Mouse (Mus musculus) forebrain, embryonic 13.5 days (tissue): ENCODE results near the gene Tlr7. TPM values are rescaled to one million over a fixed set of nuclear protein-coding genes. Genes with fewer than 3 reads are reported as not detected.
"Not testable (repeated sequence)": the region's sequence is repeated elsewhere in the genome, so short reads cannot be mapped to it uniquely, and the experiment has no call there.

Experiments
- ATAC-seq: fragments of 200-750 bp; cut with Nextera tagmentation; 2 replicates; pipeline ENCODE4 v1.8.0; 2017
- H3K27ac ChIP-seq: fragments of 300-500 bp; sonication (generic); 2 replicates; pipeline ENCODE4 v1.5.1; 2015; ENCODE audit warnings: inconsistent platforms, mild to moderate bottlenecking, moderate library complexity
- H3K27me3 ChIP-seq: fragments of 300-500 bp; sonication (generic); 2 replicates; pipeline ENCODE4 v1.6.1; 2015; ENCODE audit warnings: mild to moderate bottlenecking, inconsistent platforms
- H3K36me3 ChIP-seq: fragments of 300-500 bp; sonication (generic); 2 replicates; pipeline ENCODE4 v1.6.1; 2015; ENCODE audit warnings: mild to moderate bottlenecking, inconsistent platforms; ENCODE audit not compliant: poor library complexity, severe bottlenecking
- H3K4me1 ChIP-seq: fragments of 300-500 bp; sonication (generic); 2 replicates; pipeline ENCODE4 v1.6.1; 2015; ENCODE audit warnings: inconsistent platforms
- H3K4me2 ChIP-seq: fragments of 300-500 bp; sonication (generic); 2 replicates; pipeline ENCODE4 v1.6.1; 2015; ENCODE audit warnings: inconsistent platforms, mild to moderate bottlenecking, moderate library complexity
- H3K4me3 ChIP-seq: fragments of 300-500 bp; sonication (generic); 2 replicates; pipeline ENCODE4 v1.5.1; 2015; ENCODE audit warnings: mild to moderate bottlenecking, inconsistent platforms
- H3K9ac ChIP-seq: fragments of 300-500 bp; sonication (generic); 2 replicates; pipeline ENCODE4 v1.6.1; 2015; ENCODE audit warnings: mild to moderate bottlenecking, inconsistent platforms
- H3K9me3 ChIP-seq: fragments of 300-500 bp; sonication (generic); replicated peaks from 2 replicates; pipeline ENCODE4 v1.6.1; 2016; ENCODE audit warnings: inconsistent platforms
- WGBS: fragments of 180-500 bp; shearing (Covaris S2); methylation state at CpG from one replicate; pipeline ENCODE4 v1.1.7; 2015; 5-methylcytosine and 5-hydroxymethylcytosine counted together
- polyA plus RNA-seq: library from polyadenylated mRNA; unstranded; fragments of >200 nt; fragmentation: Nextera tagmentation; extraction: Ambion mirVana; gene quantifications from 2 replicates; pipeline ENCODE4 v1.2.1, GENCODE M21; 2015

The Tlr7 gene
- 0.15 and 0.18 TPM in 2 replicates for polyA plus RNA-seq

DNA sequence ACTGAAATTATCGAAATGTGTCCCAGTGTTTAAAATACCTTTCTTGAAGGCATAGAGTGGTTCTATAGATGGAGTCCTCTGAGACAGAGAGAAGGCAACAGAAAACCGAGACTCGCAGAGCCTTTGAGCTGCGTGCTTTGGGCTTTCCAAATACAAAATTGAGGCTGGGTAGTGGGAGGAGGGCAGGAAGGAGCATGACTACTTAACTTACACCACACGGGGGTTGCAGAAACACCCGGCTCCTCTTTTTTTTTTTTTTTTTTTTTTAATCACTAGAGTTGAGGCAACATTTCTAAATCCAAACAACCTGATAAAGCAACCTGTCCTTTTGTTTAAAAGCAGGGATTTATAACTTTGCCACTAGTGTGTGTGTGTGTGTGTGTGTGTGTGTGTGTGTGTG, at the start of gene Tlr7:
Gene Tlr7 (minus strand): TSS at position 160 of the 400 bp plus-strand sequence.
- no peaks in the 10 kb centered on the region for H3K4me1 ChIP-seq
- H3K36me3 ChIP-seq, result no peaks in the 10 kb centered on the region
- WGBS, result 88% methylated on average over 6 of the region's 6 CpGs
- no peak within 1 kb of the TSS for H3K4me2 ChIP-seq
- H3K4me3 ChIP-seq, result no peak within 1 kb of the TSS
- H3K27me3 ChIP-seq, result 0 out of 2 replicates have a peak, but pooled peaks cover 3% of the 10 kb centered on the region
- no peak within 1 kb of the TSS for H3K27ac ChIP-seq
- H3K9ac ChIP-seq, result no peak within 1 kb of the TSS
- H3K9me3 ChIP-seq, result no peaks in the 10 kb centered on the region
- ATAC-seq, result no peak

- Histone ChIP-seq H3K9me3 (no peaks in the 10 kb centered on the region), H3K4me3 (no peak overlapping the region), H3K27ac (no peak overlapping the region), H3K4me1 (no peaks in the 10 kb centered on the region), H3K36me3 (no peaks in the 10 kb centered on the region), H3K9ac (no peak overlapping the region), H3K27me3 (peaks cover 12% of the 10 kb centered on the region; the same call in 1 of the 2 replicates), H3K4me2 (no peak overlapping the region)
- no peak for ATAC-seq
- 51% methylated on average over 4 of the region's 4 CpGs for WGBS
Measured at GRCm38 (mm10) chrX:167380073-167380472, 49.7 kb upstream of the Tlr7 start.

- H3K4me3 ChIP-seq, H3K36me3 ChIP-seq, ATAC-seq, H3K4me2 ChIP-seq, H3K9me3 ChIP-seq, H3K27me3 ChIP-seq, H3K9ac ChIP-seq, H3K4me1 ChIP-seq, H3K27ac ChIP-seq: not testable (repeated sequence)
- 91% methylated on average over 3 of the region's 3 CpGs for WGBS
Measured at GRCm38 (mm10) chrX:167361231-167361630, 30.9 kb upstream of the Tlr7 start.

- H3K9me3 ChIP-seq, result no peaks in the 10 kb centered on the region
- ATAC-seq, result no peak
- no peak overlapping the region for H3K9ac ChIP-seq
- WGBS, result 98% methylated on average over 7 of the region's 7 CpGs
- H3K4me2 ChIP-seq, result no peak overlapping the region
- no peak overlapping the region for H3K27ac ChIP-seq
- no peaks in the 10 kb centered on the region for H3K36me3 ChIP-seq
- H3K27me3 ChIP-seq, result peaks cover 6% of the 10 kb centered on the region; the same call in 1 of the 2 replicates
- H3K4me3 ChIP-seq, result no peak overlapping the region
- no peaks in the 10 kb centered on the region for H3K4me1 ChIP-seq
Measured at GRCm38 (mm10) chrX:167359704-167360103, 29.3 kb upstream of the Tlr7 start.

DNA sequence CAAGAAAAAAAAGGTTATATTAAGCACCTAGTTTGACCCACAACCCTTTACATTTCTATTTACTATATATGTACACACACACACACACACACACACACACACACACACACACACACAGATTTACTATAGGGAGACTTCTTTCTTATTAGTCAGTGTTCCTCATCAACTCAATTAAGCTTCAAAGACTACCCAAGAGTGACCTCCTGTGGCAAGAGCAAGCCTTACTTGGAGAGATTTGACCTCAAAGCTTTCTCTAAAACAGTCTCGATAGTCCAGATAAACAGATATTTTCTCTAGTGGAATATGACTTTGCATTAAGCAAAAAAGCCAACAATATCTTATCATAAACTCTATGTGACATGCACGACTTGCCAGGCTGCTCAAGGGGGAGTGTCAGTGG, 27.1 kb upstream of the Tlr7 start:
- no peak overlapping the region for H3K9ac ChIP-seq
- no peaks in the 10 kb centered on the region for H3K4me1 ChIP-seq
- H3K4me3 ChIP-seq, result no peak overlapping the region
- H3K4me2 ChIP-seq, result no peak overlapping the region
- H3K27ac ChIP-seq, result no peak overlapping the region
- WGBS, result 74% methylated on average over 2 of the region's 2 CpGs
- no peaks in the 10 kb centered on the region for H3K36me3 ChIP-seq
- ATAC-seq, result no peak
- no peaks in the 10 kb centered on the region for H3K9me3 ChIP-seq
- H3K27me3 ChIP-seq, result peaks cover 6% of the 10 kb centered on the region; the same call in 1 of the 2 replicates

DNA sequence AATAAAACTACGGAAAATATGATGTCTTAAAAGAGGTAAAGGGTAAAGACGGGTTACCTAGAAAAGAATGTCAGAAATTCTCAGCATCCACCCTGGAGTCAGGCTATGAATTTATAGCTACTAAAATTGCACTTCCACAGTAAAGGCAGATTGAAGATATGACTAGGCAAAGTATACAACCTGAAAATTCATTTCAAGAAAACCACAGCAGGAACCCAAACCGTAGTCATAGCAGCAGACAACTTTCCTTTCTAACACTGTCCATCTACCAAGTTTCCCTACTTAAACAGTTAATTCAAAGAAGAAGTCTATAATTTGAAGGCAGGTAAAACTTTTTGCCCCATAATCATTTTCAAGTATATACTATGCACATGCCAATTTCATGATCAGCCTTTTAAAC, 25.6 kb upstream of the Tlr7 start:
- ATAC-seq, result no peak
- Histone ChIP-seq H3K9ac (no peak overlapping the region), H3K4me2 (no peak overlapping the region), H3K27ac (no peak overlapping the region), H3K4me1 (no peaks in the 10 kb centered on the region), H3K27me3 (peaks cover 6% of the 10 kb centered on the region; the same call in 1 of the 2 replicates), H3K36me3 (no peaks in the 10 kb centered on the region), H3K9me3 (no peaks in the 10 kb centered on the region), H3K4me3 (no peak overlapping the region)
- 85% methylated on average over 3 of the region's 3 CpGs for WGBS

GRCm38 (mm10) chrX:167353617-167354016, 23.3 kb upstream of the Tlr7 start:
- 93% methylated on average over 2 of the region's 2 CpGs for WGBS
- Histone ChIP-seq H3K4me1 (no peaks in the 10 kb centered on the region), H3K4me3 (no peak overlapping the region), H3K27me3 (peaks cover 3% of the 10 kb centered on the region; the same call in 1 of the 2 replicates), H3K27ac (no peak overlapping the region), H3K9ac (no peak overlapping the region), H3K4me2 (no peak overlapping the region), H3K9me3 (no peaks in the 10 kb centered on the region), H3K36me3 (no peaks in the 10 kb centered on the region)
- ATAC-seq, result no peak

DNA sequence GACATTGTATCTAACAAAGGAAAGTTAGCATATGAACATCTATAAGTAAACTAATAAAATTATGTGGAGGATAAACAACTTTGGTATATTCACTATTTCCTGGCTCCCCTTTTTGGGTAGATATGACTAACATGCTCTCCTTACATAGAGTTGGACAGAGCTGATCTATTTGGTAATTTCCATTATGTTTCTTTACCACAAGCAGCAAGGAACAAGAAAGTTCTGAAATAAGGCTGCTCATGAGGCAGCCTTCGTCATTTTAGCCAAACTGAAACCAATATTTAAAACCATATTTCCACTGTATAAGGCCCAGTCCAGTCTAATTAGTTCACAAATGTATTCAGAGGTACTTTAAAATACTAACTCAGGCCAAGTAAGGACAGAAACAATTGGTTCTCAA, 16.1 kb upstream of the Tlr7 start:
- Histone ChIP-seq H3K9ac (no peak overlapping the region), H3K4me2 (no peak overlapping the region), H3K4me1 (no peaks in the 10 kb centered on the region), H3K27ac (no peak overlapping the region), H3K27me3 (no peaks in the 10 kb centered on the region), H3K9me3 (no peaks in the 10 kb centered on the region), H3K4me3 (no peak overlapping the region), H3K36me3 (no peaks in the 10 kb centered on the region)
- 69% methylated on average over 1 of the region's 1 CpGs for WGBS
- ATAC-seq, result no peak

DNA sequence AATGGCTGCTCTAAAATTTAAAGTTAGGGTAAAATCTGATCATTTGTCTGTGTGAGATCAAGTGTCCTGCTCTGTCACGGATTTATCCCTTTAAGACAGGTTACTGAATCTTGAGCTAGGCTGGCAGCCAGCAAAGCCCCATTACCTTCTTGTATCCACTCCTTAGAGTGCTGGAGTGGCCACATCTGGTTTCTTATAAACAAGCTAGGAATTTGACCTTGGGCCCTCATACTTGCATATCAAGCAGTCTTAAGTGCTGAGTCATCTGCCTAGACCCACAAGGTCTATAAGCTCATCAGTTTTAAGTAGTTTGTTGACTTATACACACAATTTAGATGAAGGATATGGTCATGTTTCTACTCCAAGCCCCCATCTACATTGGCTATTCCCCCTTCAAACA, 14.0 kb upstream of the Tlr7 start:
- 95% methylated on average over 1 of the region's 1 CpGs for WGBS
- ATAC-seq, result no peak
- H3K9me3 ChIP-seq, result no peaks in the 10 kb centered on the region
- no peak overlapping the region for H3K4me2 ChIP-seq
- H3K27ac ChIP-seq, result no peak overlapping the region
- no peaks in the 10 kb centered on the region for H3K4me1 ChIP-seq
- H3K36me3 ChIP-seq, result no peaks in the 10 kb centered on the region
- H3K4me3 ChIP-seq, result no peak overlapping the region
- H3K9ac ChIP-seq, result no peak overlapping the region
- 0 out of 2 replicates have a peak, but pooled peaks cover 4% of the 10 kb centered on the region for H3K27me3 ChIP-seq

DNA sequence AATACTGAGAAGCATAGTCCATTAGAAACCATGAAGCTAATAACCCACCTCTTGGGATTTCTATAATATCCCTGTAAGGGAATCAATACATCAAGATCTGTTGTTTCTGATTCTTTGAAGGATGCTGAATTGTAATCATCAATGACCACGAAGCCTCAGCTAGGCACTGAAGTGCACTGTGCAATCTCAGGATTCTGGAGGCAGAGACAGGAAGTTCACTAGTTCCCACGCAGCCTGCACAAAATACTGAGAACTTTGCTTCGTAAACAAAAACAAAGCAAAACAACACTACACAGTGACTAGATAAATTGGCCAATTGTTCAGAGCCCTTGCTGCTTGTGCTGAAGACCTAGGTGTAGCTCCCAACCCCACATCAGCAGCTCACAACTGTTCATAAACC, 11.5 kb upstream of the Tlr7 start:
- Histone ChIP-seq H3K4me1 (no peaks in the 10 kb centered on the region), H3K27ac (no peak overlapping the region), H3K9ac (no peak overlapping the region), H3K36me3 (no peaks in the 10 kb centered on the region), H3K9me3 (no peaks in the 10 kb centered on the region), H3K27me3 (0 out of 2 replicates have a peak, but pooled peaks cover 4% of the 10 kb centered on the region), H3K4me3 (no peak overlapping the region), H3K4me2 (no peak overlapping the region)
- 85% methylated on average over 3 of the region's 3 CpGs for WGBS
- no peak for ATAC-seq

DNA sequence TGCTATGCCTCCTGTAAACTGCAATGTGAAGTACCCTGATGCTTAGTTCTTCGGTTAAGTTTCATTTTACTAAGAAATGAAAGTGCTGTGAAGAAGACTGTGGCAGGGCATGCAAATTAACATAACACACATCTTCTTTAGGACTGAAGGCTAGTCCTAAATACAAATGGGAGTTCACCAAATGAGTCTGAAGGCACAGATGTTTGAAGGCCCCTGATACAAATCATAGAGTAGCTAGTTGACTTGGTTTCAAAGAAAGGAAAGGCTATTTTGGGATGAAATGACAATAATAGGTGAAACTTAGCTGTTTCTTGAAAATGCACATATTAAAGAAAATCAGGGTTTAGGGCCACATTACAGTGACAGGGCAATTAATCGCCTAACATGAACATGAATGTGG, 9.8 kb upstream of the Tlr7 start:
- WGBS, result 86% methylated on average over 2 of the region's 2 CpGs
- no peak for ATAC-seq
- no peak overlapping the region for H3K4me3 ChIP-seq

GRCm38 (mm10) chrX:167337990-167338389, 7.6 kb upstream of the Tlr7 start:
- Histone ChIP-seq H3K36me3 (no peaks in the 10 kb centered on the region), H3K9me3 (no peaks in the 10 kb centered on the region), H3K27me3 (0 out of 2 replicates have a peak, but pooled peaks cover 4% of the 10 kb centered on the region), H3K4me1 (no peaks in the 10 kb centered on the region), H3K4me2 (no peak overlapping the region), H3K4me3 (no peak overlapping the region), H3K9ac (no peak overlapping the region), H3K27ac (no peak overlapping the region)
- 96% methylated on average over 1 of the region's 1 CpGs for WGBS
- ATAC-seq, result no peak

More for the DNA sequence above, 9.8 kb upstream of the Tlr7 start:
- no peaks in the 10 kb centered on the region for H3K36me3 ChIP-seq
- no peak overlapping the region for H3K4me2 ChIP-seq
- H3K27ac ChIP-seq, result no peak overlapping the region
- H3K27me3 ChIP-seq, result 0 out of 2 replicates have a peak, but pooled peaks cover 4% of the 10 kb centered on the region
- H3K9me3 ChIP-seq, result no peaks in the 10 kb centered on the region
- H3K4me1 ChIP-seq, result no peaks in the 10 kb centered on the region
- H3K9ac ChIP-seq, result no peak overlapping the region

- Histone ChIP-seq H3K4me3 (no peak overlapping the region), H3K27ac (no peak overlapping the region), H3K27me3 (no peaks in the 10 kb centered on the region), H3K4me1 (no peaks in the 10 kb centered on the region), H3K9ac (no peak overlapping the region), H3K36me3 (no peaks in the 10 kb centered on the region), H3K9me3 (no peaks in the 10 kb centered on the region), H3K4me2 (no peak overlapping the region)
- no peak for ATAC-seq
- WGBS, result 96% methylated on average over 1 of the region's 1 CpGs
Measured at GRCm38 (mm10) chrX:167334571-167334970, 4.2 kb upstream of the Tlr7 start.
